In the genomic region with DNA sequence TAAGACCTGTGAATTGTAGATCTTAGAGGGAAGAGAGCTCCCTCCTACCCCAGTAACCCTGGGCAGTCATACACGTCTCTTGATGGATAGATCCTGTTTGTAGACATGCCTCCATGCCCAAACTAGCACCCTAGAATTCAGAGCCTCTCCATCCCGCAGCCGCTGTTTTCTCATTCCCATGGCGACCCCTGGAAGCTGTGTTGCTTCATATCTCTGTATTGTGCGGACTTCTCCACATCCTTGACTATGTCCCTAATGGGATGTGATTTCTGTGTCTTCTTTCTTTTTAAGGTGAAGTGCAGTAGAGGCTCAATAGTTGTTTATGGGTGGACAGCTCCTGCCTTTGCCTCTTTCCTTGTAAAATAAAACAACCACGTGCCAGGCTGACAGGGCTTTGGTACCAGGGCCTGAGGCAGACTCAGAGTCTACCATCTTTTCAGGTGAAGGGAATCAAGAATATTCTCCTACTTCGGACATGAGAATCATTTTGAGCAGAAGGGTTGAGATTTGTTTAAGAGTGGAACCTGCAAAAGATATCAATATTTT, we compare ENCODE assay signal across 8 mouse cellular contexts. TPM values are rescaled to one million over a fixed set of nuclear protein-coding genes. Genes with fewer than 3 reads are reported as not detected.
DNase-seq lines count a peak whose midpoint lies in the region; ATAC-seq and TF ChIP-seq lines count a peak whose summit lies in the region.

No protein-coding gene starts in this region.

- H3K4me3 ChIP-seq in spleen, adult 2 months (ENCODE audit: extremely low read depth, insufficient read depth, insufficient read length), result no peak overlapping the region
- peak overlapping the region; percentile 62 for H3K4me3 ChIP-seq in limb, embryonic 13.5 days
- H3K4me3 ChIP-seq in stomach, postnatal 0 days (ENCODE audit: low read depth, low read length), result peak overlapping the region; percentile 65; the same call in 1 of the 2 replicates

- no peaks in the 10 kb centered on the region for H3K27me3 ChIP-seq in spleen, adult 2 months (ENCODE audit: control insufficient read depth, insufficient read depth, low read length)
- H3K27me3 ChIP-seq in limb, embryonic 13.5 days, result no peaks in the 10 kb centered on the region
- H3K27me3 ChIP-seq in stomach, postnatal 0 days (ENCODE audit: control insufficient read depth, insufficient read depth, low read length), result no peaks in the 10 kb centered on the region

- H3K4me2 ChIP-seq in limb, embryonic 13.5 days (replicated peaks), result peak overlapping the region; percentile 77
- peak overlapping the region; percentile 65 for H3K4me2 ChIP-seq in stomach, postnatal 0 days (replicated peaks; ENCODE audit: low read depth)

- no peak for ATAC-seq in cerebellum, adult (ENCODE audit: insufficient number of reproducible peaks, low FRiP score, low TSS enrichment)
- ATAC-seq in limb, embryonic 13.5 days (ENCODE audit: low FRiP score, low read depth), result no peak
- ATAC-seq in stomach, postnatal 0 days (ENCODE audit: low FRiP score, low TSS enrichment), result no peak

- H3K4me1 ChIP-seq in spleen, adult 2 months (ENCODE audit: control insufficient read depth, insufficient read depth, insufficient read length), result peaks cover 7% of the 10 kb centered on the region; the same call in 1 of the 2 replicates
- peaks cover 26% of the 10 kb centered on the region for H3K4me1 ChIP-seq in limb, embryonic 13.5 days
- H3K4me1 ChIP-seq in stomach, postnatal 0 days (replicated peaks; ENCODE audit: control insufficient read depth, insufficient read depth), result 0 out of 2 replicates have a peak, but pooled peaks cover 2% of the 10 kb centered on the region

- TF ChIP-seq EP300 in stomach, postnatal 0 days (optimal IDR thresholded peaks at IDR 0.05), result no peak

- no peak for TF ChIP-seq POLR2A in spleen, adult 2 months (IDR thresholded peaks at IDR 0.05; ENCODE audit: low read depth, low read length)

- DNase-seq in cerebellum, adult 9-11 months, result peak; percentile 35
- no peak for DNase-seq in spleen, adult 2 months (ENCODE audit: low read depth in 1 of 2, low spot score in 2 of 2)
- no peak for DNase-seq in spleen, postnatal 14 days (ENCODE audit: low spot score in 2 of 2)
- no peak for DNase-seq in stomach, postnatal 0 days (ENCODE audit: low spot score)
- no peak for DNase-seq in left cerebral cortex, adult 18-20 months (ENCODE audit: low spot score in 2 of 2)
- DNase-seq in layer of hippocampus, postnatal 36 days, result no peak

- H3K36me3 ChIP-seq in spleen, adult 2 months (ENCODE audit: control insufficient read depth, insufficient read depth, low read length), result no peaks in the 10 kb centered on the region
- H3K36me3 ChIP-seq in limb, embryonic 13.5 days, result no peaks in the 10 kb centered on the region
- no peaks in the 10 kb centered on the region for H3K36me3 ChIP-seq in stomach, postnatal 0 days (ENCODE audit: control insufficient read depth, insufficient read depth, low read length)

- TF ChIP-seq CTCF in spleen, adult 2 months (IDR thresholded peaks at IDR 0.05; ENCODE audit: extremely low read depth, insufficient read depth, insufficient read length, insufficient replicate concordance), result no peak
- TF ChIP-seq CTCF in stomach, postnatal 0 days (IDR thresholded peaks at IDR 0.05; ENCODE audit: low read depth), result no peak

- H3K9me3 ChIP-seq in limb, embryonic 13.5 days, result no peaks in the 10 kb centered on the region
- no peaks in the 10 kb centered on the region for H3K9me3 ChIP-seq in stomach, postnatal 0 days (ENCODE audit: control insufficient read depth, low read length)

- WGBS in spleen, adult 2 months, result 66% methylated on average over 7 of the region's 7 CpGs
- WGBS in limb, embryonic 13.5 days, result 77% methylated on average over 7 of the region's 7 CpGs
- WGBS in stomach, postnatal 0 days, result 68% methylated on average over 7 of the region's 7 CpGs

- peak overlapping the region; percentile 73 for H3K9ac ChIP-seq in limb, embryonic 13.5 days
- H3K9ac ChIP-seq in stomach, postnatal 0 days (ENCODE audit: low read length), result peak overlapping the region; percentile 73

- H3K27ac ChIP-seq in spleen, adult 2 months (ENCODE audit: insufficient read depth, low read length), result peak overlapping the region; percentile 100
- peak overlapping the region; percentile 98 for H3K27ac ChIP-seq in limb, embryonic 13.5 days
- H3K27ac ChIP-seq in stomach, postnatal 0 days (replicated peaks), result peak overlapping the region; percentile 98

RNA-seq across cellular contexts. Expression of a gene that starts 1.4 kb away (rescaled TPM):
- 9.3 and 15.4 TPM in 2 replicates for polyA plus RNA-seq in spleen, adult 2 months (2012; rRNA removed)
- polyA plus RNA-seq in limb, embryonic 13.5 days (2015; fragmentation: Nextera tagmentation; extraction: Ambion mirVana), result 15.5 and 16.9 TPM in 2 replicates
- 5.4 and 9.8 TPM in 2 replicates for polyA plus RNA-seq in stomach, postnatal 0 days (2015; fragmentation: Nextera tagmentation; extraction: Ambion mirVana)
- 10 to 100 TPM; 36.9 to 40.6 TPM for total RNA-seq in left cerebral cortex, adult 18-20 months (2021)
- 10 to 100 TPM; 27.7 to 30.4 TPM for total RNA-seq in layer of hippocampus, postnatal 36 days (2021)

RNA-seq across cellular contexts. Expression of a gene that starts 4.0 kb away (rescaled TPM):
- 102 and 177 TPM in 2 replicates for polyA plus RNA-seq in spleen, adult 2 months (2012; rRNA removed)
- 85.5 and 91.9 TPM in 2 replicates for polyA plus RNA-seq in limb, embryonic 13.5 days (2015; fragmentation: Nextera tagmentation; extraction: Ambion mirVana)
- 16.4 and 34.4 TPM in 2 replicates for polyA plus RNA-seq in stomach, postnatal 0 days (2015; fragmentation: Nextera tagmentation; extraction: Ambion mirVana)
- total RNA-seq in left cerebral cortex, adult 18-20 months (2021), result 10 to 100 TPM; 51.9 to 52.0 TPM
- total RNA-seq in layer of hippocampus, postnatal 36 days (2021), result 10 to 100 TPM; 42.9 to 45.4 TPM

RNA-seq across cellular contexts. Expression of a gene that starts 5.1 kb away (rescaled TPM):
- 14.7 and 15.9 TPM in 2 replicates for polyA plus RNA-seq in spleen, adult 2 months (2012; rRNA removed)
- polyA plus RNA-seq in limb, embryonic 13.5 days (2015; fragmentation: Nextera tagmentation; extraction: Ambion mirVana), result 13.3 and 15.5 TPM in 2 replicates
- 3.8 and 5.5 TPM in 2 replicates for polyA plus RNA-seq in stomach, postnatal 0 days (2015; fragmentation: Nextera tagmentation; extraction: Ambion mirVana)
- 100 to 1,000 TPM; 210 to 215 TPM for total RNA-seq in left cerebral cortex, adult 18-20 months (2021)
- total RNA-seq in layer of hippocampus, postnatal 36 days (2021), result 100 to 1,000 TPM; 120 TPM

RNA-seq across cellular contexts. Expression of a gene that starts 18.0 kb away (rescaled TPM):
- not detected in 2 replicates for polyA plus RNA-seq in spleen, adult 2 months (2012; rRNA removed)
- 0.73 TPM in 1 of 2 replicates, not detected in the other for polyA plus RNA-seq in limb, embryonic 13.5 days (2015; fragmentation: Nextera tagmentation; extraction: Ambion mirVana)
- polyA plus RNA-seq in stomach, postnatal 0 days (2015; fragmentation: Nextera tagmentation; extraction: Ambion mirVana), result 0.44 and 1.2 TPM in 2 replicates
- not detected for total RNA-seq in left cerebral cortex, adult 18-20 months (2021)
- total RNA-seq in layer of hippocampus, postnatal 36 days (2021), result not detected

RNA-seq across cellular contexts. Expression of a gene that starts 19.2 kb away (rescaled TPM):
- polyA plus RNA-seq in spleen, adult 2 months (2012; rRNA removed), result 95.6 and 174 TPM in 2 replicates
- polyA plus RNA-seq in limb, embryonic 13.5 days (2015; fragmentation: Nextera tagmentation; extraction: Ambion mirVana), result 19.0 and 30.4 TPM in 2 replicates
- 81.4 and 98.7 TPM in 2 replicates for polyA plus RNA-seq in stomach, postnatal 0 days (2015; fragmentation: Nextera tagmentation; extraction: Ambion mirVana)
- total RNA-seq in left cerebral cortex, adult 18-20 months (2021), result 1 to 10 TPM in 1 of 2 experiments, not detected in 1; 2.9 TPM
- 10 to 100 TPM in 1 of 2 experiments, 1 to 10 TPM in 1; 3.1 to 11.1 TPM for total RNA-seq in layer of hippocampus, postnatal 36 days (2021)
